Mouse (Mus musculus): ENCODE measurements around the gene Etv3.

The Etv3 gene

GRCm38 (mm10) chr3:87511971-87512765, 13.0 kb upstream of the Etv3 start:
- in situ Hi-C loops (cut with MboI; ENCODE audit: unreplicated experiment in 2 of 2), result no loop called here

- in situ Hi-C loops (cut with MboI; ENCODE audit: unreplicated experiment in 2 of 2), result no loop called here
Measured at GRCm38 (mm10) chr3:87515567-87516081, 9.6 kb upstream of the Etv3 start.

- in situ Hi-C loops (cut with MboI; ENCODE audit: unreplicated experiment in 2 of 2), result no loop called here
Measured at GRCm38 (mm10) chr3:87518425-87518824, 6.8 kb upstream of the Etv3 start.

GRCm38 (mm10) chr3:87521126-87521525, 4.1 kb upstream of the Etv3 start:
- in situ Hi-C loops (cut with MboI; ENCODE audit: unreplicated experiment in 2 of 2), result no loop called here

GRCm38 (mm10) chr3:87521833-87522232, 3.4 kb upstream of the Etv3 start:
- in situ Hi-C loops (cut with MboI; ENCODE audit: unreplicated experiment in 2 of 2), result no loop called here

GRCm38 (mm10) chr3:87523701-87524100, 1.5 kb upstream of the Etv3 start:
- in situ Hi-C loops (cut with MboI; ENCODE audit: unreplicated experiment in 2 of 2), result no loop called here

- in situ Hi-C loops (cut with MboI; ENCODE audit: unreplicated experiment in 2 of 2), result no loop called here
Measured at GRCm38 (mm10) chr3:87525837-87526570, 797 bp downstream of the Etv3 start.

- in situ Hi-C loops (cut with MboI; ENCODE audit: unreplicated experiment in 2 of 2), result no loop called here
Measured at GRCm38 (mm10) chr3:87527139-87527538, 1.9 kb downstream of the Etv3 start.

- in situ Hi-C loops (cut with MboI; ENCODE audit: unreplicated experiment in 2 of 2), result no loop called here
Measured at GRCm38 (mm10) chr3:87528021-87528420, 2.8 kb downstream of the Etv3 start.

GRCm38 (mm10) chr3:87528841-87529240, 3.6 kb downstream of the Etv3 start:
- in situ Hi-C loops (cut with MboI; ENCODE audit: unreplicated experiment in 2 of 2), result no loop called here

GRCm38 (mm10) chr3:87529568-87529967, 4.4 kb downstream of the Etv3 start:
- in situ Hi-C loops (cut with MboI; ENCODE audit: unreplicated experiment in 2 of 2), result no loop called here

GRCm38 (mm10) chr3:87530234-87530633, 5.0 kb downstream of the Etv3 start:
- in situ Hi-C loops (cut with MboI; ENCODE audit: unreplicated experiment in 2 of 2), result no loop called here

- in situ Hi-C loops (cut with MboI; ENCODE audit: unreplicated experiment in 2 of 2), result no loop called here
Measured at GRCm38 (mm10) chr3:87533667-87534378, 8.6 kb downstream of the Etv3 start.

GRCm38 (mm10) chr3:87538034-87538433, 12.8 kb downstream of the Etv3 start:
- in situ Hi-C loops (cut with MboI; ENCODE audit: unreplicated experiment in 2 of 2), result no loop called here

GRCm38 (mm10) chr3:87540028-87540675, 14.9 kb downstream of the Etv3 start:
- in situ Hi-C loops (cut with MboI; ENCODE audit: unreplicated experiment in 2 of 2), result no loop called here

GRCm38 (mm10) chr3:87540714-87541113, 15.5 kb downstream of the Etv3 start:
- in situ Hi-C loops (cut with MboI; ENCODE audit: unreplicated experiment in 2 of 2), result no loop called here

GRCm38 (mm10) chr3:87542481-87543215, 17.4 kb downstream of the Etv3 start:
- in situ Hi-C loops (cut with MboI; ENCODE audit: unreplicated experiment in 2 of 2), result no loop called here

GRCm38 (mm10) chr3:87545554-87545953, 20.3 kb downstream of the Etv3 start:
- in situ Hi-C loops (cut with MboI; ENCODE audit: unreplicated experiment in 2 of 2), result no loop called here

- in situ Hi-C loops (cut with MboI; ENCODE audit: unreplicated experiment in 2 of 2), result no loop called here
Measured at GRCm38 (mm10) chr3:87546291-87546721, 21.1 kb downstream of the Etv3 start.

GRCm38 (mm10) chr3:87549908-87550307, 24.7 kb downstream of the Etv3 start:
- in situ Hi-C loops (cut with MboI; ENCODE audit: unreplicated experiment in 2 of 2), result no loop called here
